Mouse (Mus musculus) intestine, embryonic 14.5 days (tissue): ENCODE results near the gene Snrpc. TPM values are rescaled to one million over a fixed set of nuclear protein-coding genes. Genes with fewer than 3 reads are reported as not detected.

ENCODE experiments used
- ATAC-seq: fragments of 200-750 bp; cut with Nextera tagmentation; replicated peaks from 2 replicates; pipeline ENCODE4 v1.8.0; 2017; ENCODE audit warnings: low read depth, moderate number of reproducible peaks, moderate TSS enrichment, moderate library complexity; ENCODE audit not compliant: low FRiP score, low TSS enrichment
- DNase-seq: peaks from one replicate; pipeline ENCODE4 v3.0.0-alpha.2; 2018; ENCODE audit warnings: low spot score
- H3K27ac ChIP-seq: fragments of 300-500 bp; sonication (generic); 2 replicates; pipeline ENCODE4 v1.5.1; 2014; ENCODE audit warnings: low read depth, mild to moderate bottlenecking, control low read depth
- H3K27me3 ChIP-seq: fragments of 300-500 bp; sonication (generic); replicated peaks from 2 replicates; pipeline ENCODE4 v1.6.1; 2014; ENCODE audit warnings: low read length, control low read depth; ENCODE audit not compliant: control insufficient read depth, insufficient read depth
- H3K36me3 ChIP-seq: fragments of 300-500 bp; sonication (generic); 2 replicates; pipeline ENCODE4 v1.6.1; 2014; ENCODE audit warnings: low read length, control low read depth; ENCODE audit not compliant: control insufficient read depth, insufficient read depth
- H3K4me1 ChIP-seq: fragments of 300-500 bp; sonication (generic); replicated peaks from 2 replicates; pipeline ENCODE4 v1.6.1; 2014; ENCODE audit warnings: low read length, control low read depth, mixed read lengths; ENCODE audit not compliant: control insufficient read depth, insufficient read depth
- H3K4me2 ChIP-seq: fragments of 300-500 bp; sonication (generic); 2 replicates; pipeline ENCODE4 v1.6.1; 2014; ENCODE audit warnings: low read length
- H3K4me3 ChIP-seq: fragments of 300-500 bp; sonication (generic); 2 replicates; pipeline ENCODE4 v1.5.1; 2014; ENCODE audit warnings: low read depth, low read length, control low read depth, mixed read lengths
- H3K9ac ChIP-seq: fragments of 300-500 bp; sonication (generic); 2 replicates; pipeline ENCODE4 v1.6.1; 2014; ENCODE audit warnings: mild to moderate bottlenecking, low read length
- H3K9me3 ChIP-seq: fragments of 300-500 bp; sonication (generic); 2 replicates; pipeline ENCODE4 v1.6.1; 2016; ENCODE audit warnings: low read length, control low read depth; ENCODE audit not compliant: control insufficient read depth
- WGBS: fragments of 180-500 bp; shearing (Covaris S2); extraction: QIAGEN DNeasy Blood & Tissue Kit; methylation state at CpG from one replicate; pipeline ENCODE4 v1.1.7; 2014; 5-methylcytosine and 5-hydroxymethylcytosine counted together
- polyA plus RNA-seq: library from polyadenylated mRNA; unstranded; fragments of >200 nt; fragmentation: Nextera tagmentation; extraction: Ambion mirVana; gene quantifications from 2 replicates; pipeline ENCODE4 v1.2.1, GENCODE M21; 2014

The Snrpc gene
- polyA plus RNA-seq, 1 experiment from 2014 or later: 302 TPM

GRCm38 (mm10) chr17:27830411-27830810 is 7.5 kb upstream of the Snrpc start:
- Histone ChIP-seq H3K27me3 (no peaks in the 10 kb centered on the region), H3K9ac (no peak overlapping the region), H3K4me1 (peaks cover 11% of the 10 kb centered on the region; the same call in 1 of the 2 replicates), H3K36me3 (no peaks in the 10 kb centered on the region), H3K9me3 (no peaks in the 10 kb centered on the region), H3K4me3 (no peak overlapping the region), H3K4me2 (no peak overlapping the region), H3K27ac (no peak overlapping the region)
- 51% methylated on average over 7 of the region's 7 CpGs for WGBS
- no peak for ATAC-seq
- no peak for DNase-seq

DNA sequence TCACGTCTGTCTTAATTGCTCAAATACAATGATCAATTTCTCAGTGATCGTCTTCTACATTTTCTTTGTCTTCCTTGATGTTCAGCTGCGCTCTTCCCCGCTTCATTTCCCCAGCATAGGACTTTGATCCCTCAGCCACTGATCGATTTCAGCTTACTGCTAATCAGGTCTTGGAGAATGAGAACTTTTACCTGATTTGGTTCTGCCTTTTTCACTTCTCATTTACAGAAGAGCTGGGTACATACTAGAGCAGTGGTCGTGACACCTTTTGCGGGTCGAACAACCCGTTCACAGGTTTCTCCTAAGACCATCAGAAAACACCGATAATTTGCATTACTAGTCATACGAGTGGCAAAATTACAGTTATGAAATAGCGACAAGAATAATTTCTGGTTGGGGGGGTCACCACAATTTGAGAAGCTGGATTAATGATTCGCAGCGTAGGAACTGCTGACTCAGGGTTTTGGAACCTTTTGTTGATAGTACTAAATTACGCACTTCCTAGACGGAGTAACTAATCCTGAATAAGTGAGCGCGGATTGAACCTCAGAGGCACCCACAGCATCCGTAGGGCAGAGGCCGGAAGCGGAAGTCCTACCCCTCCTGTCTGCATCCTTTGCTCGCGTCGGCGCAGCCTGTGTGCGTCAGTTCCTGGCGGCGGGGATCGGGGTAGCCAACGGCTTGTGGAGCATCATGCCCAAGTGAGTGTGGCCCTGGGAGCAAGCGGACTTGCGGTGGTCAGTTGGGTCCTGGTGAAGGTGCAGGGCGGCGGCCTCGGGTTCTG is 1.7 kb downstream of the Snrpc start:
- peak overlapping the region; percentile 71 for H3K9ac ChIP-seq
- peak overlapping the region; percentile 78 for H3K4me3 ChIP-seq
- WGBS: 2% methylated on average over 35 of the region's 35 CpGs
- peaks cover 6% of the 10 kb centered on the region for H3K4me1 ChIP-seq
- DNase-seq (peak; percentile 96), ATAC-seq (peak; percentile 93)
- peak overlapping the region; percentile 88 for H3K4me2 ChIP-seq
- H3K27me3 ChIP-seq: no peaks in the 10 kb centered on the region
- H3K36me3 ChIP-seq: peaks cover 25% of the 10 kb centered on the region
- no peaks in the 10 kb centered on the region for H3K9me3 ChIP-seq
- peak overlapping the region; percentile 34 for H3K27ac ChIP-seq

- Histone ChIP-seq H3K36me3 (peaks cover 92% of the 10 kb centered on the region), H3K27ac (no peak overlapping the region), H3K9me3 (no peaks in the 10 kb centered on the region), H3K4me1 (no peaks in the 10 kb centered on the region), H3K4me2 (no peak overlapping the region), H3K9ac (no peak overlapping the region), H3K4me3 (no peak overlapping the region), H3K27me3 (no peaks in the 10 kb centered on the region)
- ATAC-seq (no peak), DNase-seq (no peak)
- WGBS: 95% methylated on average over 1 of the region's 1 CpGs
These were observed 10.4 kb downstream of the Snrpc start for GRCm38 (mm10) chr17:27848351-27848750.

DNA sequence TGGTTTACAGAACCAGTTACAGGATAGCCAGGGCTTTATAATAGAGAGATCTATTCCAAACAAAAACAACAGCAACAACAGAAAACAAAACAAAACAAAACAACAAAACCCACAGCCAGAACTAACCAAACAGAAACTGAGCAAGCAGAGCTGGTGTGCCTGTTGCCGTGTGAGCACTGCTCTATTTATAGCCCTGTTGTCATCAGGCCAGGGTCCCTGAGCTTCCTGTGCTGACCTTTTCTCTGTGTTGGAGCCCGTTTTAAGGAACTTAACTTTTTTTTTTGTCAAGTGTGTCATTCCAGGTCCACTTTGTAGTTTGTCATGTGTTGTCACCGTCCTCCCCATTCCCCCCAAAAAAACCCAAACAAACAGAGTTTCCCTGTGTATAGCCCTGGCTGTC is 13.1 kb downstream of the Snrpc start:
- no peaks in the 10 kb centered on the region for H3K9me3 ChIP-seq
- no peaks in the 10 kb centered on the region for H3K27me3 ChIP-seq
- ATAC-seq (no peak), DNase-seq (no peak)
- H3K4me3 ChIP-seq: no peak overlapping the region
- H3K27ac ChIP-seq: no peak overlapping the region
- peaks cover 76% of the 10 kb centered on the region for H3K36me3 ChIP-seq
- 71% methylated on average over 3 of the region's 3 CpGs for WGBS
- H3K4me2 ChIP-seq: no peak overlapping the region
- H3K9ac ChIP-seq: no peak overlapping the region
- no peaks in the 10 kb centered on the region for H3K4me1 ChIP-seq

DNA sequence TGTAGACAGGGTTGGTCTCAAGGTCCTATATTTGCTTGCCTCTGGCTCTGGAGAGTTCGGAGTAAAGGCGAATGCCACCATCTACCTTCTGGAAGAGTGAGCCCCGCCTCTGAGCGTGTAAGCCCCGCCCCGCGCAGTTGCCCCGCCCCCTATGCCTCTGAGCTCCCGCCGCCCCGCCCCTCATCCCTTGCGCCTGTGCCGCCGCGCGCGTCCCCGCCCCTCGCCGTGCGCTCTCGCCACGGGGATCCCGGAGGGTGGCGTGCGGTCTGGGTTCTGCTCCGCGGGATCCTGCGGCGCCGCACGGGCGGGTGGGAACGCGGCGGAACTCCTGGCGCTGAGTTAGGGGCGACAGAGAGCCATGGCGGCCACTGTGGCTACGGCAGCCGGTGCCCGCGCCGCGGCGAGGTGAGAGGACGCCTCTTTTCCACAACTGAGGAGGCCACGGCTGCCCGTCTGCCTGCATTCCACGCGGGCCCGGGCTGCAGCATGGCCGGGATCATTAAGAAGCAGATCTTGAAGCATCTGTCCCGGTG is 18.4 kb downstream of the Snrpc start, which contains the start of gene Uhrf1bp1:
TSS of gene Uhrf1bp1 (plus strand) at position 177 of the 533 bp plus-strand sequence.
- under 1% methylated on average over 48 of the region's 54 CpGs for WGBS
- DNase-seq (peak; percentile 91), ATAC-seq (peak; percentile 79)
- Histone ChIP-seq H3K9ac (peak within 1 kb of the TSS; percentile 87), H3K27ac (peak within 1 kb of the TSS; percentile 71), H3K27me3 (no peaks in the 10 kb centered on the region), H3K9me3 (no peaks in the 10 kb centered on the region), H3K4me2 (peak within 1 kb of the TSS; percentile 93), H3K36me3 (peaks cover 24% of the 10 kb centered on the region), H3K4me1 (peaks cover 15% of the 10 kb centered on the region), H3K4me3 (peak within 1 kb of the TSS; percentile 94)

GRCm38 (mm10) chr17:27856798-27857648 is 19.1 kb downstream of the Snrpc start:
- Histone ChIP-seq H3K36me3 (peaks cover 20% of the 10 kb centered on the region), H3K27ac (peak overlapping the region; percentile 71), H3K27me3 (no peaks in the 10 kb centered on the region), H3K9ac (peak overlapping the region; percentile 87), H3K4me1 (peaks cover 15% of the 10 kb centered on the region), H3K4me3 (peak overlapping the region; percentile 94), H3K9me3 (no peaks in the 10 kb centered on the region), H3K4me2 (peak overlapping the region; percentile 93)
- 1% methylated on average over 50 of the region's 52 CpGs for WGBS
- ATAC-seq (peak; percentile 59), DNase-seq (peak; percentile 88)

- peaks cover 15% of the 10 kb centered on the region for H3K4me1 ChIP-seq
- no peak overlapping the region for H3K27ac ChIP-seq
- peaks cover 12% of the 10 kb centered on the region for H3K36me3 ChIP-seq
- H3K4me3 ChIP-seq: peak overlapping the region; percentile 94
- H3K9ac ChIP-seq: peak overlapping the region; percentile 87; the same call in 1 of the 2 replicates
- DNase-seq (no peak), ATAC-seq (no peak)
- peak overlapping the region; percentile 93 for H3K4me2 ChIP-seq
- H3K9me3 ChIP-seq: no peaks in the 10 kb centered on the region
- no peaks in the 10 kb centered on the region for H3K27me3 ChIP-seq
- 44% methylated on average over 11 of the region's 11 CpGs for WGBS
These were observed 19.9 kb downstream of the Snrpc start for GRCm38 (mm10) chr17:27857649-27858475.

GRCm38 (mm10) chr17:27859131-27859530 is 21.2 kb downstream of the Snrpc start:
- H3K9ac ChIP-seq: no peak overlapping the region
- H3K36me3 ChIP-seq: peaks cover 3% of the 10 kb centered on the region; the same call in 1 of the 2 replicates
- H3K4me2 ChIP-seq: no peak overlapping the region
- H3K4me1 ChIP-seq: peaks cover 15% of the 10 kb centered on the region
- H3K27me3 ChIP-seq: no peaks in the 10 kb centered on the region
- no peak for ATAC-seq
- WGBS: 48% methylated on average over 2 of the region's 2 CpGs
- no peak overlapping the region for H3K27ac ChIP-seq
- DNase-seq: no peak
- no peak overlapping the region for H3K4me3 ChIP-seq
- H3K9me3 ChIP-seq: no peaks in the 10 kb centered on the region
